Mouse (Mus musculus) liver, postnatal 0 days (tissue): ENCODE results near the gene Tmem262.

Experiments
- CTCF ChIP-seq: sonication (generic); IDR thresholded peaks from 2 replicates; pipeline ENCODE4 v1.5.1; 2016; ENCODE audit warnings: antibody characterized with exemption, low read depth
- EP300 ChIP-seq: IDR thresholded peaks from 2 replicates; pipeline ENCODE4 v1.6.1; 2016; ENCODE audit warnings: antibody characterized with exemption, low read depth, mild to moderate bottlenecking

GRCm38 (mm10) chr19:6067011-6067723 is 12.7 kb upstream of the Tmem262 start:
- peak; percentile 96 for TF ChIP-seq CTCF
- no peak for TF ChIP-seq EP300
